Mouse (Mus musculus) erythroblast, embryonic 14.5 days (primary cell): Measurements from ENCODE around the gene Acer3.

Experiments used
- GATA1 ChIP-seq: IDR thresholded peaks from 2 replicates; pipeline ENCODE4 v1.6.1; 2012; ENCODE audit warnings: low read length, inconsistent platforms, mixed read lengths
- TAL1 ChIP-seq: IDR thresholded peaks from 3 replicates; pipeline ENCODE4 v1.6.1; 2012; ENCODE audit warnings: low read length, inconsistent platforms, mixed read lengths

- TF ChIP-seq GATA1 (no peak), TAL1 (no peak)
These were observed 5.9 kb downstream of the Acer3 start for GRCm38 (mm10) chr7:98315087-98315486.
